Mouse (Mus musculus) cerebellum, postnatal 14 days (tissue): Measurements from ENCODE around the gene Nectin2.

Experiments
- DNase-seq, 2 experiments: peaks; one replicate each; pipeline ENCODE4 v3.0.0; 2021; ENCODE audit warnings: mixed read lengths in 2 of 2

The Nectin2 gene

GRCm38 (mm10) chr7:19769001-19769400 lies 18.7 kb upstream of the Nectin2 start:
- no peak for DNase-seq

- DNase-seq = no peak
These were observed 18.0 kb upstream of the Nectin2 start for GRCm38 (mm10) chr7:19768251-19768650.

GRCm38 (mm10) chr7:19764581-19764980 lies 14.3 kb upstream of the Nectin2 start:
- no peak for DNase-seq

GRCm38 (mm10) chr7:19763829-19764477 lies 13.7 kb upstream of the Nectin2 start:
- no peak for DNase-seq

- DNase-seq = no peak
These were observed 12.0 kb upstream of the Nectin2 start for GRCm38 (mm10) chr7:19762283-19762682.

- DNase-seq = no peak
These were observed 9.7 kb upstream of the Nectin2 start for GRCm38 (mm10) chr7:19760021-19760420.

GRCm38 (mm10) chr7:19758623-19759022 lies 8.3 kb upstream of the Nectin2 start:
- DNase-seq = no peak

- DNase-seq = no peak
These were observed 5.8 kb upstream of the Nectin2 start for GRCm38 (mm10) chr7:19755851-19756786.

GRCm38 (mm10) chr7:19755008-19755407 lies 4.7 kb upstream of the Nectin2 start:
- DNase-seq = no peak

- DNase-seq = no peak
These were observed 3.8 kb upstream of the Nectin2 start for GRCm38 (mm10) chr7:19754065-19754464.

- no peak for DNase-seq
These were observed 3.3 kb upstream of the Nectin2 start for GRCm38 (mm10) chr7:19753587-19753986.

- DNase-seq = no peak
These were observed 2.4 kb upstream of the Nectin2 start for GRCm38 (mm10) chr7:19752652-19753051.

GRCm38 (mm10) chr7:19751070-19751383 lies 744 bp upstream of the Nectin2 start:
- DNase-seq = no peak

GRCm38 (mm10) chr7:19749389-19750216 lies 680 bp downstream of the Nectin2 start:
- peak; percentile 87 to 93 for DNase-seq

- peak in 1 of 2 experiments; percentile 56 for DNase-seq
These were observed 1.8 kb downstream of the Nectin2 start for GRCm38 (mm10) chr7:19748219-19749195.

- no peak for DNase-seq
These were observed 2.7 kb downstream of the Nectin2 start for GRCm38 (mm10) chr7:19747420-19748218.

- no peak for DNase-seq
These were observed 3.7 kb downstream of the Nectin2 start for GRCm38 (mm10) chr7:19746426-19747201.

- no peak for DNase-seq
These were observed 4.3 kb downstream of the Nectin2 start for GRCm38 (mm10) chr7:19745971-19746370.

- DNase-seq = no peak
These were observed 5.5 kb downstream of the Nectin2 start for GRCm38 (mm10) chr7:19744590-19745385.
